Mouse (Mus musculus): Measurements from ENCODE around the gene Taf10.

Gene Taf10

DNA sequence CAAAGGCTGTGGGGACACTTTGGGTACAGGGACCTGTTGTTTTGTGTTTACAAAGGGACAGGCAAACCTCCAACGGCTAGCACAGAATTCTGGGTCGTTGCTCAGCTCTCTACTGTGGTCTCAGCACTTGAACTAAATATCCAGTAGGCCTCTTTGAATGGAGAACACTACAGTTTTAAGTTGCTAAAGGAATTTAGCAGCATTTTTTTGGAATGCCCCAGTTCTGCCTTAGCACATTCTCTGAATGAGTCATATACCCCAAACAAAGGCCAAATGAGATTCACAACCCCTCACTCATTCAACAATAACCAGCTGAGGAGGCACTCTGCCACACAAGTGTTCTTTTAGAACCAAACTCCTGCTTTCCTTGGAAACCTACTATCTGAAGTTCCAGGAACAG is 22.2 kb downstream of the Taf10 start:
- peak; percentile 29 for DNase-seq (ENCODE audit: low read depth)

GRCm38 (mm10) chr7:105715366-105715765 is 28.8 kb downstream of the Taf10 start:
- DNase-seq (ENCODE audit: low read depth) = no peak

DNA sequence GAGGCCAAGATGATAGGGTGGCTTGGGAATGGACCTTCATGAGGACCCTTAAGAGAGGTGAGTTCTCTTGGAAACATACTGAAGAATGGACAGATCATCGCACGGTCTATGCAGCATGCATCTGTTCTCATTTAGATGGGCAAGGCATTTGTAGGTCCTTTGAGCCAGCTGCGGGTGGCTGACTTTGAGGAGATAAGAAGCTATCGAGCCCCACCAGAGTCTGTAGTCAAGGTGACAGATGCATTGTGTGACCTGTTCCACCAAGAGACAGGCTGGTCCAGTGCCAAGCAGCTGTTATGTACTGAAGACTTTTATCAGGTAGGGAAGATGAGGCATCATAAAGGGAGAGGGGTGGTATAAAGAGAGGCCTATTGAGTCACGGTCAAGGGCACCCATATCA is 35.4 kb downstream of the Taf10 start:
- DNase-seq (ENCODE audit: low read depth) = no peak

DNA sequence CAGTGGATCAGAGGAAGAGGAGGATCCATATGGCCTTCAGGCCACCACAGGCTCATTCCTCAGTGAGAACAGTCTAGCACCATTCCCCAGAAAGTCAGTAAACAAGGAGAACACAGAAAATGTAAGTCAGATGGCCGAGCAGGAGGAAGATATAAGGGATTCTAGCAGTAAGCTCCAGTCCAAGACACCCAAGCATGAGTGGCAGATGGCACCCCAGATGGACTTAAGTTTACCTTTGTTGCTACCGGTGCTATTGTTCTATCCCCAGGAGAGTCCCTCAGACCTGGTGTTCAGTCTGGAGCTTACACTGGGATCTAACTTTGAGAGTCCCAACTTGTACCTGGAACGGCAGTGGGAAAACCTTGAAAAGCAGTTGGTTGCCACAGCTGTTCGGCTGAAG is 40.3 kb downstream of the Taf10 start:
- no peak for DNase-seq (ENCODE audit: low read depth)

DNA sequence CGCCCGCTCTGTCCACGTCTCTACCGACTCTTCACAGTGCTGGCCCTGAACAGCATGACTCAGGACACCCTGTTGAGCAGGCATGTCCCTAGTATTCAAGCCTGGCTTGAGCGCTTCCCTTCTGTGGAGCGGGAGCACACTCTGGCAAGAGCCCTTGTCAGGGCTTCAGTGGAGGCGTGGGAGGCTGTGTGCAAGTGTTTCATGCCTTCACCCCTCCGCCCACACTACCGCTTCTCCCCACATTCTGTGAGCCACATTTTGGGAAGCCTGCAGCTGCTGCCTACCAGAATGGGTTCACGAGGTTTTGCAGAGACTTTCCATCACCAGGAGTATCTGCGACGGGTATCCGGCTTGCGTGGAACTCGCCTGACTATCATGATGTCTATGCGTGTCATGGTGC is 41.0 kb downstream of the Taf10 start:
- DNase-seq (ENCODE audit: low read depth) = no peak

DNA sequence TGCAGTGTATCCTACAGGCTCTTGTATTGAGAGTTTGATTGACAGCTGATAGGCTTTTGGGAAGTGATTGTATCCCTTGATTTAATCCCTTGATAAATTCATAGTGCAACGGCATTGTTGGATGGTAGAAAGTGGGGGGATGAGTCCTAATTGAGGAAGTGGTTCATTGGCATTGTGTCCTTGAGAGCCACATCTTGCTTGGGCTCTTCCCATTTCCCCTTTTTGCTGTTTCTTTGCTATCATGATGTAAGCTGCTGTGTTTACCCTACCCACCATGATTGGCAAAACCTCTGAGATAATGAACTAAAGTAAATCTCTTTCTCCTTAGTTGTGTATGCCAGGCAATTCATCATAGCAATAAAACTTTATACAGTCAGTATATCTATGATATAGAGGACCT is 53.3 kb downstream of the Taf10 start:
- DNase-seq (ENCODE audit: low read depth) = no peak

All from NIH3T3 (cell line).